Mouse (Mus musculus) monocyte, adult 5-6 weeks (primary cell): Measurements from ENCODE around the gene Armc7. TPM values are rescaled to one million over a fixed set of nuclear protein-coding genes. Genes with fewer than 3 reads are reported as not detected.
"Not testable (repeated sequence)": the region's sequence is repeated elsewhere in the genome, so short reads cannot be mapped to it uniquely, and the experiment has no call there.

Experiments
- ATAC-seq: fragments of 153-309, 156-312 bp; replicated peaks from 2 replicates; pipeline ENCODE4 v1.8.0; 2017; ENCODE audit warnings: mild to moderate bottlenecking; ENCODE audit not compliant: low TSS enrichment, insufficient number of reproducible peaks, severe bottlenecking, poor library complexity, low FRiP score
- total RNA-seq: library from RNA; stranded (forward); fragments of 200-1000, 200-491, 200-594 nt; gene quantifications from 3 replicates; pipeline ENCODE4 v1.2.3, GENCODE M21; 2017

Gene Armc7
- total RNA-seq, 1 experiment from 2014 or later = 24.2 TPM

- no peak for ATAC-seq
Observed at GRCm38 (mm10) chr11:115483278-115483677, 7.8 kb downstream of the Armc7 start.

- ATAC-seq = peak; percentile 62; the same call in 1 of the 2 replicates
Observed at GRCm38 (mm10) chr11:115483726-115484125, 8.3 kb downstream of the Armc7 start.

- ATAC-seq = no peak
Observed at GRCm38 (mm10) chr11:115485155-115485554, 9.7 kb downstream of the Armc7 start.

GRCm38 (mm10) chr11:115488551-115489104 is 13.2 kb downstream of the Armc7 start:
- no peak for ATAC-seq

GRCm38 (mm10) chr11:115490441-115491355 is 15.2 kb downstream of the Armc7 start:
- ATAC-seq = no peak

GRCm38 (mm10) chr11:115491356-115492083 is 16.1 kb downstream of the Armc7 start, which contains the start of gene Nt5c:
Nt5c (minus strand) TSS chr11:115491862.
- ATAC-seq = peak; percentile 96

- no peak for ATAC-seq
Observed at GRCm38 (mm10) chr11:115492387-115492786, 16.9 kb downstream of the Armc7 start.

GRCm38 (mm10) chr11:115496559-115496958 is 21.1 kb downstream of the Armc7 start:
- ATAC-seq = not testable (repeated sequence)

- no peak for ATAC-seq
Observed at GRCm38 (mm10) chr11:115502636-115503035, 27.2 kb downstream of the Armc7 start.

- ATAC-seq = no peak
Observed at GRCm38 (mm10) chr11:115506586-115506985, 31.1 kb downstream of the Armc7 start.

- no peak for ATAC-seq
Observed at GRCm38 (mm10) chr11:115508061-115508460, 32.6 kb downstream of the Armc7 start.

GRCm38 (mm10) chr11:115509773-115510506 is 34.5 kb downstream of the Armc7 start:
- ATAC-seq = no peak

GRCm38 (mm10) chr11:115510507-115510888 is 35.0 kb downstream of the Armc7 start:
- ATAC-seq = no peak

GRCm38 (mm10) chr11:115511121-115511520 is 35.7 kb downstream of the Armc7 start:
- no peak for ATAC-seq

- ATAC-seq = no peak
Observed at GRCm38 (mm10) chr11:115512004-115512403, 36.5 kb downstream of the Armc7 start.

GRCm38 (mm10) chr11:115512407-115513183 is 37.1 kb downstream of the Armc7 start:
- ATAC-seq = peak; percentile 72

GRCm38 (mm10) chr11:115513271-115514237 is 38.1 kb downstream of the Armc7 start:
- ATAC-seq = 0 out of 2 replicates have a peak, but pooled peaks have one; percentile 0
